Mouse (Mus musculus) liver, adult 2 months (tissue): Measurements from ENCODE around the gene Adcy10. TPM values are rescaled to one million over a fixed set of nuclear protein-coding genes. Genes with fewer than 3 reads are reported as not detected.

Experiments used
- DNase-seq: peaks from one replicate; pipeline ENCODE4 v3.0.0-alpha.2; 2011; ENCODE audit warnings: low read depth, low spot score; ENCODE audit errors: extremely low read depth
- H3K27ac ChIP-seq: fragments of 200-500 bp; replicated peaks from 2 replicates; pipeline ENCODE4 v1.5.1; 2012; ENCODE audit warnings: low read depth, mild to moderate bottlenecking, control low read depth, inconsistent platforms, low read length; ENCODE audit not compliant: insufficient read depth
- H3K27me3 ChIP-seq: fragments of 200-500 bp; 2 replicates; pipeline ENCODE4 v1.6.1; 2012; ENCODE audit warnings: mild to moderate bottlenecking, moderate library complexity, low read length, inconsistent platforms; ENCODE audit not compliant: control insufficient read depth, insufficient read depth
- H3K36me3 ChIP-seq: fragments of 200-500 bp; 2 replicates; pipeline ENCODE4 v1.6.1; 2012; ENCODE audit warnings: low read length, inconsistent platforms; ENCODE audit not compliant: control insufficient read depth, insufficient read depth
- H3K4me1 ChIP-seq: fragments of 200-500 bp; 2 replicates; pipeline ENCODE4 v1.6.1; 2011; ENCODE audit warnings: low read length; ENCODE audit not compliant: control insufficient read depth, insufficient read depth
- H3K4me3 ChIP-seq: fragments of 200-500 bp; 2 replicates; pipeline ENCODE4 v1.5.1; 2011; ENCODE audit warnings: low read depth, mild to moderate bottlenecking, control low read depth, low read length, moderate library complexity; ENCODE audit not compliant: insufficient read depth
- H3K79me2 ChIP-seq: fragments of 200-500 bp; 2 replicates; pipeline ENCODE4 v1.6.1; 2012; ENCODE audit warnings: inconsistent platforms, mild to moderate bottlenecking, low read length, moderate library complexity; ENCODE audit not compliant: control insufficient read depth, insufficient read depth
- H3K9ac ChIP-seq: fragments of 200-500 bp; 2 replicates; pipeline ENCODE4 v1.6.1; 2012; ENCODE audit warnings: low read depth, mild to moderate bottlenecking, control low read depth, inconsistent platforms, low read length
- CTCF ChIP-seq: fragments of 200-500 bp; IDR thresholded peaks from 2 replicates; pipeline ENCODE4 v1.5.1; 2011; ENCODE audit warnings: low read depth, low read length, control low read depth
- POLR2A ChIP-seq: fragments of 200-500 bp; IDR thresholded peaks from 2 replicates; pipeline ENCODE4 v1.6.1; 2011; ENCODE audit warnings: low read length, control low read depth; ENCODE audit not compliant: insufficient read depth; ENCODE audit errors: extremely low read depth
- WGBS: fragments of 180-500 bp; shearing (Covaris S2); methylation state at CpG from one replicate; pipeline ENCODE4 v1.1.7; 2018; 5-methylcytosine and 5-hydroxymethylcytosine counted together
- polyA plus RNA-seq: library from polyadenylated mRNA; depleted of rRNA; stranded (reverse); fragments of >200 nt; gene quantifications from 2 replicates; pipeline ENCODE4 v1.2.3, GENCODE M21; 2012
- total RNA-seq: library from RNA; depleted of rRNA; stranded (reverse); fragments of >200 nt; gene quantifications from 2 replicates; pipeline ENCODE4 v1.2.3, GENCODE M21; 2014

The Adcy10 gene
- total and polyA plus RNA-seq, 2 experiments: 0.18 TPM; not detected in 1

- H3K4me1 ChIP-seq: no peaks in the 10 kb centered on the region
- H3K9ac ChIP-seq: no peak overlapping the region
- no peaks in the 10 kb centered on the region for H3K27me3 ChIP-seq
- no peak overlapping the region for H3K27ac ChIP-seq
- no peaks in the 10 kb centered on the region for H3K79me2 ChIP-seq
- DNase-seq: no peak
- no peak overlapping the region for H3K4me3 ChIP-seq
- peaks cover 4% of the 10 kb centered on the region for H3K36me3 ChIP-seq
- WGBS: 84% methylated on average over 6 of the region's 6 CpGs
- TF ChIP-seq POLR2A: no peak
Measured at GRCm38 (mm10) chr1:165605774-165606173, 120.8 kb downstream of the Adcy10 start.

- TF ChIP-seq CTCF: no peak
- no peak for TF ChIP-seq POLR2A
- Histone ChIP-seq H3K36me3 (no peaks in the 10 kb centered on the region; the same call in 1 of the 2 replicates), H3K27me3 (no peaks in the 10 kb centered on the region), H3K27ac (no peak overlapping the region), H3K9ac (no peak overlapping the region), H3K4me3 (no peak overlapping the region), H3K4me1 (no peaks in the 10 kb centered on the region), H3K79me2 (no peaks in the 10 kb centered on the region)
- DNase-seq: peak; percentile 61
- WGBS: 34% methylated on average over 4 of the region's 4 CpGs
Measured at GRCm38 (mm10) chr1:165608904-165609303, 123.9 kb downstream of the Adcy10 start.

- no peaks in the 10 kb centered on the region for H3K36me3 ChIP-seq
- DNase-seq: no peak
- 52% methylated on average over 7 of the region's 7 CpGs for WGBS
- H3K27me3 ChIP-seq: no peaks in the 10 kb centered on the region
- H3K27ac ChIP-seq: no peak overlapping the region
- TF ChIP-seq POLR2A (no peak), CTCF (no peak)
- H3K4me1 ChIP-seq: no peaks in the 10 kb centered on the region
- no peak overlapping the region for H3K9ac ChIP-seq
- no peak overlapping the region for H3K4me3 ChIP-seq
- no peaks in the 10 kb centered on the region for H3K79me2 ChIP-seq
Measured at GRCm38 (mm10) chr1:165609495-165610320, 124.7 kb downstream of the Adcy10 start.

GRCm38 (mm10) chr1:165610321-165610999 lies 125.5 kb downstream of the Adcy10 start:
- H3K27me3 ChIP-seq: no peaks in the 10 kb centered on the region
- no peak overlapping the region for H3K27ac ChIP-seq
- 86% methylated on average over 9 of the region's 9 CpGs for WGBS
- no peaks in the 10 kb centered on the region for H3K36me3 ChIP-seq
- H3K9ac ChIP-seq: no peak overlapping the region
- DNase-seq: no peak
- TF ChIP-seq POLR2A: no peak
- H3K79me2 ChIP-seq: no peaks in the 10 kb centered on the region
- no peak overlapping the region for H3K4me3 ChIP-seq
- peaks cover 2% of the 10 kb centered on the region; the same call in 1 of the 2 replicates for H3K4me1 ChIP-seq

- 71% methylated on average over 5 of the region's 5 CpGs for WGBS
- no peak for TF ChIP-seq CTCF
- H3K36me3 ChIP-seq: no peaks in the 10 kb centered on the region
- no peaks in the 10 kb centered on the region for H3K79me2 ChIP-seq
- no peak for DNase-seq
- H3K9ac ChIP-seq: no peak overlapping the region
- no peak overlapping the region for H3K27ac ChIP-seq
- H3K4me3 ChIP-seq: no peak overlapping the region
- H3K27me3 ChIP-seq: no peaks in the 10 kb centered on the region
- H3K4me1 ChIP-seq: peaks cover 11% of the 10 kb centered on the region
Measured at GRCm38 (mm10) chr1:165612714-165613113, 127.7 kb downstream of the Adcy10 start.

GRCm38 (mm10) chr1:165613926-165614325 lies 128.9 kb downstream of the Adcy10 start:
- Histone ChIP-seq H3K4me1 (peaks cover 14% of the 10 kb centered on the region), H3K9ac (no peak overlapping the region), H3K27me3 (no peaks in the 10 kb centered on the region), H3K79me2 (no peaks in the 10 kb centered on the region), H3K27ac (no peak overlapping the region), H3K36me3 (no peaks in the 10 kb centered on the region), H3K4me3 (no peak overlapping the region)
- WGBS: 88% methylated on average over 4 of the region's 4 CpGs
- TF ChIP-seq CTCF (no peak), POLR2A (no peak)
- DNase-seq: no peak
